Mouse (Mus musculus) kidney, embryonic 16.5 days (tissue): ENCODE measurements around the gene Snd1. TPM values are rescaled to one million over a fixed set of nuclear protein-coding genes. Genes with fewer than 3 reads are reported as not detected.

Experiments used
- ATAC-seq: fragments of 200-750 bp; cut with Nextera tagmentation; 2 replicates; pipeline ENCODE4 v1.8.0; 2017; ENCODE audit warnings: moderate TSS enrichment; ENCODE audit not compliant: low FRiP score, low TSS enrichment
- H3K27ac ChIP-seq: fragments of 300-500 bp; sonication (generic); 2 replicates; pipeline ENCODE4 v1.5.1; 2014; ENCODE audit warnings: low read length
- H3K27me3 ChIP-seq: fragments of 300-500 bp; sonication (generic); 2 replicates; pipeline ENCODE4 v1.6.1; 2014; ENCODE audit warnings: low read length, control low read depth, mixed read lengths; ENCODE audit not compliant: insufficient read depth
- H3K36me3 ChIP-seq: fragments of 300-500 bp; sonication (generic); 2 replicates; pipeline ENCODE4 v1.6.1; 2014; ENCODE audit warnings: low read length, control low read depth, mixed read lengths; ENCODE audit not compliant: insufficient read depth
- H3K4me1 ChIP-seq: fragments of 300-500 bp; sonication (generic); 2 replicates; pipeline ENCODE4 v1.6.1; 2014; ENCODE audit warnings: low read length, control low read depth, mixed read lengths; ENCODE audit not compliant: insufficient read depth
- H3K4me2 ChIP-seq: fragments of 300-500 bp; sonication (generic); replicated peaks from 2 replicates; pipeline ENCODE4 v1.6.1; 2014; ENCODE audit warnings: low read depth, low read length
- H3K4me3 ChIP-seq: fragments of 300-500 bp; sonication (generic); 2 replicates; pipeline ENCODE4 v1.5.1; 2014; ENCODE audit warnings: mild to moderate bottlenecking, low read length
- H3K9ac ChIP-seq: fragments of 300-500 bp; sonication (generic); replicated peaks from 2 replicates; pipeline ENCODE4 v1.6.1; 2014; ENCODE audit warnings: low read length
- H3K9me3 ChIP-seq: fragments of 300-500 bp; sonication (generic); 2 replicates; pipeline ENCODE4 v1.6.1; 2016; ENCODE audit warnings: low read length, control low read depth
- WGBS: fragments of 180-500 bp; shearing (Covaris S2); extraction: QIAGEN DNeasy Blood & Tissue Kit; methylation state at CpG from one replicate; pipeline ENCODE4 v1.1.7; 2014; 5-methylcytosine and 5-hydroxymethylcytosine counted together
- polyA plus RNA-seq: library from polyadenylated mRNA; unstranded; fragments of >200 nt; fragmentation: Nextera tagmentation; extraction: Ambion mirVana; gene quantifications from 2 replicates; pipeline ENCODE4 v1.2.1, GENCODE M21; 2015

The Snd1 gene
- polyA plus RNA-seq, 1 experiment from 2014 or later = 136 TPM

- Histone ChIP-seq H3K4me3 (no peak overlapping the region), H3K9ac (no peak overlapping the region), H3K36me3 (no peaks in the 10 kb centered on the region; the same call in 1 of the 2 replicates), H3K27ac (no peak overlapping the region), H3K27me3 (no peaks in the 10 kb centered on the region), H3K4me1 (no peaks in the 10 kb centered on the region), H3K9me3 (no peaks in the 10 kb centered on the region), H3K4me2 (no peak overlapping the region)
- 73% methylated on average over 5 of the region's 5 CpGs for WGBS
- no peak for ATAC-seq
Observed at GRCm38 (mm10) chr6:28597266-28597665, 122.3 kb downstream of the Snd1 start.

GRCm38 (mm10) chr6:28599120-28599519 is 124.2 kb downstream of the Snd1 start:
- Histone ChIP-seq H3K36me3 (no peaks in the 10 kb centered on the region), H3K27me3 (no peaks in the 10 kb centered on the region), H3K4me1 (no peaks in the 10 kb centered on the region), H3K27ac (no peak overlapping the region), H3K9me3 (no peaks in the 10 kb centered on the region), H3K9ac (no peak overlapping the region), H3K4me3 (no peak overlapping the region), H3K4me2 (no peak overlapping the region)
- ATAC-seq = no peak
- WGBS = 89% methylated on average over 5 of the region's 5 CpGs

GRCm38 (mm10) chr6:28600404-28600803 is 125.5 kb downstream of the Snd1 start:
- no peaks in the 10 kb centered on the region for H3K4me1 ChIP-seq
- no peak overlapping the region for H3K27ac ChIP-seq
- H3K4me2 ChIP-seq = no peak overlapping the region
- H3K36me3 ChIP-seq = no peaks in the 10 kb centered on the region
- H3K9me3 ChIP-seq = no peaks in the 10 kb centered on the region
- no peak overlapping the region for H3K9ac ChIP-seq
- no peaks in the 10 kb centered on the region for H3K27me3 ChIP-seq
- ATAC-seq = no peak
- no peak overlapping the region for H3K4me3 ChIP-seq

DNA sequence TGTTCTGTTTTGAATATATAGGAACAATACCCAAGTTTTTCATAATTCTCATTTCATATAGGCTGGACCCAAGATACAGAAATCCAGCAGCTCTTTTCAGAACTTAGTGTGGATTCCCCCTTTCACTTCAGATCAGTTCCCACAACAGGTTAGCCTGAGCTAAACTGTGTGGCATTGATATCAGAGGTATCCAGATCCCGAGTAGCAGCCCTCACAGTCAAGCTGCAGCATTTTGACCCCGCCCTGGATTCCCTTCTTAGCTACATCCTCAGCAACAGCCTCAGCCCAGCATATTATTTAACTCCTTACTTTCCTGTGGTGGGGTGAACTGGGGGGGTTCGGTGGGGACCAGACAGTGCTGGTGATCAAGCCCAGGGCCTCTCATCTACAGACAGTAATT is 128.5 kb downstream of the Snd1 start:
- Histone ChIP-seq H3K4me1 (no peaks in the 10 kb centered on the region), H3K4me3 (no peak overlapping the region), H3K27ac (no peak overlapping the region), H3K9me3 (no peaks in the 10 kb centered on the region), H3K4me2 (no peak overlapping the region), H3K27me3 (no peaks in the 10 kb centered on the region), H3K9ac (no peak overlapping the region), H3K36me3 (no peaks in the 10 kb centered on the region)
- ATAC-seq = no peak
- 67% methylated on average over 3 of the region's 3 CpGs for WGBS

DNA sequence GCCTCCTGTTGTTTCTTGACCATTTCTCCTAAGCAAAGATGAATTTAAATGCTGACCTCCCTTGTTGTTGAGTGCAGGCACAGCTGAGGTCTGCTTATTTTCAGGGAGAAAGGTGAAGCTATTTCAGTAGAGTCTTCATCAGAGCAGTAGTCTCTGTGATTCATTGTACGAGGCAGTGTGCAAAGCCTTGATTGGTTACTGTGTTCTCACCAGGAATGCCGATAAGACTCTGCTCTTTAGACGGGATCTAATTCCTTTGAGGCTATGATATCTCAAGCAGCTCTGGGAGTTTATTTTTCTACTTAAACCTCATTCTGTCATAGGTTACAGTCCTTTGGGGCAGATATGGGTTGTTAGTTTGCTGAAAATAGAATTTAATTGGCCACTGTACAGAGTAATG is 128.9 kb downstream of the Snd1 start:
- no peak for ATAC-seq
- no peak overlapping the region for H3K9ac ChIP-seq
- H3K9me3 ChIP-seq = no peaks in the 10 kb centered on the region
- H3K4me1 ChIP-seq = no peaks in the 10 kb centered on the region
- WGBS = 42% methylated on average over 3 of the region's 3 CpGs
- no peaks in the 10 kb centered on the region for H3K27me3 ChIP-seq
- no peaks in the 10 kb centered on the region for H3K36me3 ChIP-seq
- no peak overlapping the region for H3K4me3 ChIP-seq
- no peak overlapping the region for H3K27ac ChIP-seq
- H3K4me2 ChIP-seq = no peak overlapping the region

- ATAC-seq = no peak
- Histone ChIP-seq H3K9ac (no peak overlapping the region), H3K27ac (no peak overlapping the region), H3K9me3 (no peaks in the 10 kb centered on the region), H3K4me1 (peaks cover 7% of the 10 kb centered on the region; the same call in 1 of the 2 replicates), H3K4me3 (no peak overlapping the region), H3K27me3 (no peaks in the 10 kb centered on the region), H3K4me2 (no peak overlapping the region), H3K36me3 (no peaks in the 10 kb centered on the region)
- WGBS = 84% methylated on average over 4 of the region's 4 CpGs
Observed at GRCm38 (mm10) chr6:28609291-28609690, 134.4 kb downstream of the Snd1 start.

- WGBS = 94% methylated on average over 1 of the region's 1 CpGs
- no peak overlapping the region for H3K4me3 ChIP-seq
- no peak overlapping the region for H3K4me2 ChIP-seq
- ATAC-seq = no peak
- no peaks in the 10 kb centered on the region for H3K36me3 ChIP-seq
- H3K27ac ChIP-seq = no peak overlapping the region
- no peak overlapping the region for H3K9ac ChIP-seq
- peaks cover 7% of the 10 kb centered on the region; the same call in 1 of the 2 replicates for H3K4me1 ChIP-seq
- no peaks in the 10 kb centered on the region for H3K9me3 ChIP-seq
- no peaks in the 10 kb centered on the region for H3K27me3 ChIP-seq
Observed at GRCm38 (mm10) chr6:28610127-28610526, 135.2 kb downstream of the Snd1 start.

DNA sequence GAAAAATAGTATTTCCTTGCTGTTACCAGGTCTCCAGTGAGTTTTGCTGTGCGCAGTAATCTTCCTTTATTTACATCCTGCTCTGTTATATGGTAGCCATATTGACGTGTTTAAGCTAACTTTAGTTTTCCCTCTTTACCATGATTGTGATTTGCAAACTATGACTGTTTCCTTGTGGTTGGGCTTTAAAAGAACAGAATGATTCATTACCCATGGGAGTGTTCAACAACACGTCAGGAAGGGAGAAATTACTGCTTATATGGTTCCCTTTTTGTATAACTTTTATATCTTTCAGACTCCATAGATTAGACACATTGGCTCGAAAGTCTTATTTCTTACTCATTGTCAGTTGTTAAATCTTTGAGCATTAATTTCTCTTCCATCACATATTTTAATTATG is 138.5 kb downstream of the Snd1 start:
- H3K9ac ChIP-seq = no peak overlapping the region

GRCm38 (mm10) chr6:28614856-28615255 is 139.9 kb downstream of the Snd1 start:
- no peak overlapping the region for H3K27ac ChIP-seq
- peaks cover 26% of the 10 kb centered on the region for H3K4me1 ChIP-seq
- no peaks in the 10 kb centered on the region for H3K9me3 ChIP-seq
- 65% methylated on average over 4 of the region's 4 CpGs for WGBS
- H3K36me3 ChIP-seq = no peaks in the 10 kb centered on the region
- no peak overlapping the region for H3K4me2 ChIP-seq
- peak; percentile 60; the same call in 1 of the 2 replicates for ATAC-seq
- H3K4me3 ChIP-seq = no peak overlapping the region
- H3K9ac ChIP-seq = no peak overlapping the region
- H3K27me3 ChIP-seq = no peaks in the 10 kb centered on the region

More for the DNA sequence above, 138.5 kb downstream of the Snd1 start:
- no peaks in the 10 kb centered on the region for H3K9me3 ChIP-seq
- no peak for ATAC-seq
- H3K4me3 ChIP-seq = no peak overlapping the region
- H3K27ac ChIP-seq = no peak overlapping the region
- H3K4me1 ChIP-seq = peaks cover 16% of the 10 kb centered on the region
- H3K36me3 ChIP-seq = no peaks in the 10 kb centered on the region
- H3K27me3 ChIP-seq = no peaks in the 10 kb centered on the region
- H3K4me2 ChIP-seq = no peak overlapping the region
- WGBS = 62% methylated on average over 4 of the region's 4 CpGs

GRCm38 (mm10) chr6:28615408-28615807 is 140.5 kb downstream of the Snd1 start:
- no peak overlapping the region for H3K4me3 ChIP-seq
- no peak overlapping the region for H3K9ac ChIP-seq
- H3K9me3 ChIP-seq = no peaks in the 10 kb centered on the region
- no peaks in the 10 kb centered on the region for H3K36me3 ChIP-seq
- H3K27ac ChIP-seq = no peak overlapping the region
- 65% methylated on average over 3 of the region's 3 CpGs for WGBS
- no peak overlapping the region for H3K4me2 ChIP-seq
- no peaks in the 10 kb centered on the region for H3K27me3 ChIP-seq
- ATAC-seq = no peak
- H3K4me1 ChIP-seq = peaks cover 26% of the 10 kb centered on the region
